Mouse (Mus musculus): Measurements from ENCODE around the gene Nat14. TPM values are rescaled to one million over a fixed set of nuclear protein-coding genes. Genes with fewer than 3 reads are reported as not detected.

Gene Nat14
- total RNA-seq, 2 experiments from 2014 or later: not detected

- no peak for ATAC-seq (replicated peaks; ENCODE audit: poor library complexity, severe bottlenecking)
Observed at GRCm38 (mm10) chr7:4942673-4943072, 20.8 kb downstream of the Nat14 start.

GRCm38 (mm10) chr7:4943223-4943815, 21.5 kb downstream of the Nat14 start:
- peak; percentile 92 for ATAC-seq (replicated peaks; ENCODE audit: poor library complexity, severe bottlenecking)

- no peak for ATAC-seq (replicated peaks; ENCODE audit: poor library complexity, severe bottlenecking)
Observed at GRCm38 (mm10) chr7:4947855-4948254, 26.0 kb downstream of the Nat14 start.

GRCm38 (mm10) chr7:4948386-4948785, 26.6 kb downstream of the Nat14 start:
- peak; percentile 41; the same call in 1 of the 2 replicates for ATAC-seq (replicated peaks; ENCODE audit: poor library complexity, severe bottlenecking)

- ATAC-seq (replicated peaks; ENCODE audit: poor library complexity, severe bottlenecking): no peak
Observed at GRCm38 (mm10) chr7:4950561-4951342, 28.9 kb downstream of the Nat14 start.

- ATAC-seq (replicated peaks; ENCODE audit: poor library complexity, severe bottlenecking): no peak
Observed at GRCm38 (mm10) chr7:4953815-4954445, 32.1 kb downstream of the Nat14 start.

GRCm38 (mm10) chr7:4957361-4957760, 35.5 kb downstream of the Nat14 start:
- ATAC-seq (replicated peaks; ENCODE audit: poor library complexity, severe bottlenecking): no peak

- ATAC-seq (replicated peaks; ENCODE audit: poor library complexity, severe bottlenecking): no peak
Observed at GRCm38 (mm10) chr7:4963527-4963926, 41.7 kb downstream of the Nat14 start.

- peak; percentile 99 for ATAC-seq (replicated peaks; ENCODE audit: poor library complexity, severe bottlenecking)
Observed at GRCm38 (mm10) chr7:4964272-4964671, 42.4 kb downstream of the Nat14 start, which contains the start of gene Sbk2. Sbk2 (minus strand) TSS chr7:4964406.

GRCm38 (mm10) chr7:4964988-4965387, 43.2 kb downstream of the Nat14 start:
- no peak for ATAC-seq (replicated peaks; ENCODE audit: poor library complexity, severe bottlenecking)

GRCm38 (mm10) chr7:4971068-4971467, 49.2 kb downstream of the Nat14 start, which contains the start of gene Sbk3:
Sbk3 (minus strand) TSS chr7:4971168.
- no peak for ATAC-seq (replicated peaks; ENCODE audit: poor library complexity, severe bottlenecking)

- peak; percentile 71 for ATAC-seq (replicated peaks; ENCODE audit: poor library complexity, severe bottlenecking)
Observed at GRCm38 (mm10) chr7:4971710-4972109, 49.9 kb downstream of the Nat14 start.

- ATAC-seq (replicated peaks; ENCODE audit: poor library complexity, severe bottlenecking): no peak
Observed at GRCm38 (mm10) chr7:4972321-4973047, 50.7 kb downstream of the Nat14 start.

Other genes with a start within 250 kb of the Nat14 start
Only the 30 nearest of the 33 such genes appear.
- gene Tmem150b, start 196.8 kb upstream of the Nat14 start, total RNA-seq (2014; fragmentation: Nextera tagmentation): 32.7 and 33.4 TPM in 2 replicates
- gene Tmem150b, start 196.8 kb upstream of the Nat14 start, total RNA-seq (2017): 13.5 and 18.5 TPM in 2 replicates
- gene Kmt5c, start 181.9 kb upstream of the Nat14 start, total RNA-seq (2014; fragmentation: Nextera tagmentation): 62.7 and 107 TPM in 2 replicates
- gene Kmt5c, start 181.9 kb upstream of the Nat14 start, total RNA-seq (2017): 58.5 and 74.7 TPM in 2 replicates
- 50.3 and 69.2 TPM in 2 replicates for gene Cox6b2, start 168.9 kb upstream of the Nat14 start, total RNA-seq (2014; fragmentation: Nextera tagmentation)
- 28.9 and 30.7 TPM in 2 replicates for gene Cox6b2, start 168.9 kb upstream of the Nat14 start, total RNA-seq (2017)
- gene Fam71e2, start 150.7 kb upstream of the Nat14 start, total RNA-seq (2014; fragmentation: Nextera tagmentation): not detected in 2 replicates
- gene Fam71e2, start 150.7 kb upstream of the Nat14 start, total RNA-seq (2017): not detected in 2 replicates
- gene Il11, start 139.2 kb upstream of the Nat14 start, total RNA-seq (2014; fragmentation: Nextera tagmentation): not detected in 2 replicates
- gene Il11, start 139.2 kb upstream of the Nat14 start, total RNA-seq (2017): not detected in 2 replicates
- gene Tmem190, start 139.1 kb upstream of the Nat14 start, total RNA-seq (2014; fragmentation: Nextera tagmentation): not detected in 2 replicates
- gene Tmem190, start 139.1 kb upstream of the Nat14 start, total RNA-seq (2017): not detected in 2 replicates
- gene Tmem238, start 132.4 kb upstream of the Nat14 start, total RNA-seq (2014; fragmentation: Nextera tagmentation): 3.2 and 6.2 TPM in 2 replicates
- 4.6 and 7.6 TPM in 2 replicates for gene Tmem238, start 132.4 kb upstream of the Nat14 start, total RNA-seq (2017)
- 1,827 and 2,944 TPM in 2 replicates for gene Rpl28, start 129.2 kb upstream of the Nat14 start, total RNA-seq (2014; fragmentation: Nextera tagmentation)
- gene Rpl28, start 129.2 kb upstream of the Nat14 start, total RNA-seq (2017): 828 and 1,139 TPM in 2 replicates
- gene Ube2s, start 109.4 kb upstream of the Nat14 start, total RNA-seq (2014; fragmentation: Nextera tagmentation): 236 and 240 TPM in 2 replicates
- gene Ube2s, start 109.4 kb upstream of the Nat14 start, total RNA-seq (2017): 230 and 245 TPM in 2 replicates
- not detected in 2 replicates for gene Shisa7, start 77.3 kb upstream of the Nat14 start, total RNA-seq (2014; fragmentation: Nextera tagmentation)
- not detected in 2 replicates for gene Shisa7, start 77.3 kb upstream of the Nat14 start, total RNA-seq (2017)
- 11.8 and 13.2 TPM in 2 replicates for gene Isoc2b, start 51.8 kb upstream of the Nat14 start, total RNA-seq (2014; fragmentation: Nextera tagmentation)
- gene Isoc2b, start 51.8 kb upstream of the Nat14 start, total RNA-seq (2017): 43.0 and 72.6 TPM in 2 replicates
- 5.3 and 7.9 TPM in 2 replicates for gene Isoc2a, start 44.9 kb upstream of the Nat14 start, total RNA-seq (2014; fragmentation: Nextera tagmentation)
- gene Isoc2a, start 44.9 kb upstream of the Nat14 start, total RNA-seq (2017): 7.9 and 10.7 TPM in 2 replicates
- gene Gm36210, start 15.5 kb upstream of the Nat14 start, total RNA-seq (2014; fragmentation: Nextera tagmentation): not detected in 2 replicates
- gene Gm36210, start 15.5 kb upstream of the Nat14 start, total RNA-seq (2017): not detected in 2 replicates
- gene Zfp628, start 6.8 kb upstream of the Nat14 start, total RNA-seq (2014; fragmentation: Nextera tagmentation): 4.6 and 7.7 TPM in 2 replicates
- 1.0 and 1.2 TPM in 2 replicates for gene Zfp628, start 6.8 kb upstream of the Nat14 start, total RNA-seq (2017)
- not detected in 2 replicates for gene Ssc5d, start 3.8 kb downstream of the Nat14 start, total RNA-seq (2014; fragmentation: Nextera tagmentation)
- gene Ssc5d, start 3.8 kb downstream of the Nat14 start, total RNA-seq (2017): 0.05 TPM in 1 of 2 replicates, not detected in the other
- gene Sbk2, start 42.4 kb downstream of the Nat14 start, total RNA-seq (2014; fragmentation: Nextera tagmentation): not detected in 2 replicates
- gene Sbk2, start 42.4 kb downstream of the Nat14 start, total RNA-seq (2017): not detected in 2 replicates
- gene Sbk3, start 49.1 kb downstream of the Nat14 start, total RNA-seq (2014; fragmentation: Nextera tagmentation): not detected in 2 replicates
- not detected in 2 replicates for gene Sbk3, start 49.1 kb downstream of the Nat14 start, total RNA-seq (2017)
- 10.0 and 14.1 TPM in 2 replicates for gene Zfp579, start 74.1 kb downstream of the Nat14 start, total RNA-seq (2014; fragmentation: Nextera tagmentation)
- gene Zfp579, start 74.1 kb downstream of the Nat14 start, total RNA-seq (2017): 2.3 and 11.2 TPM in 2 replicates
- gene Zfp524, start 92.4 kb downstream of the Nat14 start, total RNA-seq (2014; fragmentation: Nextera tagmentation): 23.3 and 30.7 TPM in 2 replicates
- 8.5 and 9.3 TPM in 2 replicates for gene Zfp524, start 92.4 kb downstream of the Nat14 start, total RNA-seq (2017)
- gene Fiz1, start 92.7 kb downstream of the Nat14 start, total RNA-seq (2014; fragmentation: Nextera tagmentation): 27.4 and 33.9 TPM in 2 replicates
- gene Fiz1, start 92.7 kb downstream of the Nat14 start, total RNA-seq (2017): 15.6 and 23.4 TPM in 2 replicates
- not detected in 2 replicates for gene Gm44973, start 93.5 kb downstream of the Nat14 start, total RNA-seq (2014; fragmentation: Nextera tagmentation)
- 7.5 TPM in 1 of 2 replicates, not detected in the other for gene Gm44973, start 93.5 kb downstream of the Nat14 start, total RNA-seq (2017)
- gene Zfp865, start 98.3 kb downstream of the Nat14 start, total RNA-seq (2014; fragmentation: Nextera tagmentation): 15.2 and 18.2 TPM in 2 replicates
- gene Zfp865, start 98.3 kb downstream of the Nat14 start, total RNA-seq (2017): 8.4 and 11.2 TPM in 2 replicates
- 1.8 TPM in 1 of 2 replicates, not detected in the other for gene Ccdc106, start 98.5 kb downstream of the Nat14 start, total RNA-seq (2014; fragmentation: Nextera tagmentation)
- not detected in 2 replicates for gene Ccdc106, start 98.5 kb downstream of the Nat14 start, total RNA-seq (2017)
- not detected in 2 replicates for gene 4632433K11Rik, start 112.1 kb downstream of the Nat14 start, total RNA-seq (2014; fragmentation: Nextera tagmentation)
- 0.57 and 1.2 TPM in 2 replicates for gene 4632433K11Rik, start 112.1 kb downstream of the Nat14 start, total RNA-seq (2017)
- gene Zfp784, start 116.4 kb downstream of the Nat14 start, total RNA-seq (2014; fragmentation: Nextera tagmentation): 0.28 and 0.54 TPM in 2 replicates
- 0.98 and 1.1 TPM in 2 replicates for gene Zfp784, start 116.4 kb downstream of the Nat14 start, total RNA-seq (2017)
- gene Zfp580, start 129.5 kb downstream of the Nat14 start, total RNA-seq (2014; fragmentation: Nextera tagmentation): 1.3 and 7.3 TPM in 2 replicates
- 1.2 and 1.3 TPM in 2 replicates for gene Zfp580, start 129.5 kb downstream of the Nat14 start, total RNA-seq (2017)
- gene U2af2, start 140.1 kb downstream of the Nat14 start, total RNA-seq (2014; fragmentation: Nextera tagmentation): 204 and 227 TPM in 2 replicates
- gene U2af2, start 140.1 kb downstream of the Nat14 start, total RNA-seq (2017): 253 and 265 TPM in 2 replicates
- 56.6 and 57.4 TPM in 2 replicates for gene Epn1, start 158.2 kb downstream of the Nat14 start, total RNA-seq (2014; fragmentation: Nextera tagmentation)
- 34.4 and 62.6 TPM in 2 replicates for gene Epn1, start 158.2 kb downstream of the Nat14 start, total RNA-seq (2017)
- gene Rfpl4, start 194.9 kb downstream of the Nat14 start, total RNA-seq (2014; fragmentation: Nextera tagmentation): not detected in 2 replicates
- gene Rfpl4, start 194.9 kb downstream of the Nat14 start, total RNA-seq (2017): not detected in 2 replicates
- gene Rasl2-9, start 203.9 kb downstream of the Nat14 start, total RNA-seq (2014; fragmentation: Nextera tagmentation): 2.0 TPM in 1 of 2 replicates, not detected in the other
- gene Rasl2-9, start 203.9 kb downstream of the Nat14 start, total RNA-seq (2017): not detected in 2 replicates